Mouse (Mus musculus) left cerebral cortex, postnatal 25 days (tissue): ENCODE data around the gene Cst6. TPM values are rescaled to one million over a fixed set of nuclear protein-coding genes. Genes with fewer than 3 reads are reported as not detected.
A peak's percentile ranks its signal among the peaks of the same experiment; 100 is the strongest.
"Not testable (repeated sequence)": the region's sequence is repeated elsewhere in the genome, so short reads cannot be mapped to it uniquely, and the experiment has no call there.

ENCODE experiments used
- DNase-seq, 2 experiments: peaks; one replicate each; pipeline ENCODE4 v3.0.0; 2022; ENCODE audit warnings: low spot score in 2 of 2, mixed read lengths in 1 of 2
- intact Hi-C: fragments of 180-260 bp; cut with DNase I; formaldehyde crosslinking; loops from one replicate; pipeline ENCODE4 v1.15.1; 2025
- total RNA-seq, 2 experiments: library from RNA; stranded (reverse); gene quantifications; 2 replicates each; pipeline ENCODE4 v1.2.3; 2021

Cst6 gene
- 10 to 100 TPM; 21.2 to 23.9 TPM for total RNA-seq

GRCm38 (mm10) chr19:5349502-5349873 lies at the start of gene Cst6:
Gene Cst6, minus strand, starts transcription at chr19:5349574.
- intact Hi-C loops, result loop anchor here (5.0 kb wide), 1 partner anchor 47 kb away; no protein-coding TSS in a partner anchor
- not testable (repeated sequence) for DNase-seq

DNA sequence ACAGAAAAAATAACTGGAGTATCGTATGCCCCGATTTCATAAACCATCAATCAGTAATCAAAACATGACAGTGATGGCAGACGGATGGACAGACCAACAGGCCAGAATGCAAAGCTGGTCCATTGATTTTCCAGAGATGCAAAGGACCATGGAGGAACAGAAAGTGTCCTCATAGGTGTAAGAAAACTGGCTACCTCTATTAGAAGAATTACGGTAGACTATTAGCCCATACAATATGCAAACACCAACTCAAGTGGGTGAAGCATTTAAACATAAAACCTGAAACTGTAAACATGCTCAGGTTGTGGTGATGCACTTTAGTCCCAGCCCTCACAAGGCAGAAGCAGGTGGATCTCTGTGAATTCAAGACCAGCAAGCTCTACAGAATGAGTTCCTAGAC lies 46.0 kb upstream of the Cst6 start:
- no peak for DNase-seq
- intact Hi-C loops, result no loop called here

DNA sequence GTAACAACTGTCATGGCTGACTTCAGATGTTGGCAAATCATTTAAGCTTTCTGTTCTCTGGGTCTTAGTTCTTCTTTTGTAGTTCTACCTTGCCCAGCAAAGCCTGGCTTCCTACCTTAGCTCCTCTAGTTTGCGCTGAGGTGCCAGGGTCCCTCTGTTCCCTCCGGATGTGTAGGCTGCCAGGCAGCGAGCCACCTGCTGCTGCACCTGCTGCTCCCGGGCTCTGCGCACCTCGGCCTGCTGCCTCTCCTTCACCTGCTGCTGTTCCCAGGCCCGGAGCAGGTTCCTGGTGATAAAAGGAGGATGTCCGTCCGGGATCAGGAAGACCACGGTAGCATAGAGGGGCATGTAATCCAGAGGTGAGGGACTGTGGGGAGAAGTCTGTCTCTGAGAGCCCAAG lies 44.8 kb upstream of the Cst6 start:
- DNase-seq, result no peak
- intact Hi-C loops, result no loop called here

DNA sequence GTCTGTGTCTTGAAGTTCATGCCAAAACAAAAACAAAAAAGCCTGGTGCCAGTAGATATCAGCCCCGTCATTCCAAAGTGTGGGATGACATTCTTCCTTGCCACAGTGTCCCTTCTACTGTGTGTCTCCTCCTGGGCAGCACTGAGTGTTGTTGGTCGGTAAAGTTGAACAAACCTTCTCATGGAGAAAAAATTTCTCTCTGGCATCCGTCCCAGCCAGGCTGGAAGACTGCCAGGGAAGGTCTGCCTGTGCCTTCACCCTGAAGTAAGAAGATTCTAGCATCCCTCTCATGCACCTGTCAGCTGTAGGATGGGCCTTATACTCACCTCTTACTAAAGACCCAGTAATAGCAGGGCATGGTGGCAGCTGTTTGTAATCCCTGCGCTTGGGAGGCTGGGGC lies 43.5 kb upstream of the Cst6 start:
- DNase-seq, result no peak
- intact Hi-C loops, result no loop called here

DNA sequence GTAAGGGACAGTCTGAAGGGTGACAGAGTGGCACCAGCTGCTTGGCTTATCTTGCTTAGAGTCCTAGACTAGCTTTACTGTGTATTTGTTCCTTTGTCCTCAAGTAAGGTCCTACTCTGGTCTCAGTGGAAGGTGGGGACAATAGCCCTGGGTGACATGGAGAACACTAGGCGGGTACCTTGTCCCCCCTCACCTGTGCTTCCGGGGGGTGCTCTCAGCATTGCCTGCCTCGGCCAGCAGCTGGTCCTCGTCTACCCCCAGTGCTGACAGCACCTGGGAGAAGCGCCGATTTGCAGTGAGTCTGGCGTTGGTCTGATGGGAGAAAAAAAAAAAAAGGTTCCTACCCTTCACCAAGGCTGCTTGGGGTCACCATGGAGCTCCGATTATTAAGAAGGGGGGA lies 41.0 kb upstream of the Cst6 start:
- intact Hi-C loops, result no loop called here
- DNase-seq, result no peak

GRCm38 (mm10) chr19:5389647-5390046 lies 40.3 kb upstream of the Cst6 start:
- intact Hi-C loops, result loop anchor here (2.0 kb wide), 1 partner anchor 101 kb away; the partner anchor contains the start of gene Cfl1
- no peak for DNase-seq

DNA sequence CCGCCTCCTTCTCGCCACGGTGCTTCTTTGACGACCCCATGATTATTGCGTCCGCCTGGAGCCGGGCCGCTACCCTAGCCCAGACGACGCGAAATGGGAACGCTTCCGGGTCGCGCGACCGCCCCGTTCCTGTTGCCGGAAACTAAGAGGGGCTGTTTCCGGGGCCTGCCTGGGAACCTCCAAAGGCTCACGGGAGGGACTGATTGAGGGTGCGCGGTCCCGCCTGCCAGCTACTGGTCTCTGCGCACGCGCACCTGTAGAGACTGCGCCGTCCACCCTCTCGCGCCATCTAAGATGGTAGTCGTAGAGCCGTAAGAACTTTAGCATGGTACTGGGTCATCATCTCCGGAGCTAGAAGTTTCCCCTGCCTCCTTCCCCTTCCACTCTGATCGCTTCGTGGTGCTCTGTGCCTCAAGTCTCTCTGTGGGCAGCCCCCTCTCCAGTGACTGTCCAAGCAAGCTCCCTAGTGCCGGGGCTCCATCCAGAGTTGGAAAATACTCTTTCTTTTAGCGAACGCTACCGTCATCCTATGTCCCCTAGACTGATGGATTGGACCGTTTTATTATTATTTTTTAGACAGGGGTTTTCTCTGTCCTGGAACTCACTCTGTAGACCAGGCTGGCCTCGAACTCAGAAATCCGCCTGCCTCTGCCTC lies 39.3 kb upstream of the Cst6 start, which contains the start of gene Sart1:
Gene Sart1, minus strand, starts transcription at position 116 of the 655 bp plus-strand sequence.
- peak; percentile 96 to 98 for DNase-seq
- intact Hi-C loops, result loop anchor here (1.0 to 2.0 kb wide), 3 partner anchors 22 to 102 kb away; partner anchors contain the start of genes Cfl1, Drap1 and Eif1ad

DNA sequence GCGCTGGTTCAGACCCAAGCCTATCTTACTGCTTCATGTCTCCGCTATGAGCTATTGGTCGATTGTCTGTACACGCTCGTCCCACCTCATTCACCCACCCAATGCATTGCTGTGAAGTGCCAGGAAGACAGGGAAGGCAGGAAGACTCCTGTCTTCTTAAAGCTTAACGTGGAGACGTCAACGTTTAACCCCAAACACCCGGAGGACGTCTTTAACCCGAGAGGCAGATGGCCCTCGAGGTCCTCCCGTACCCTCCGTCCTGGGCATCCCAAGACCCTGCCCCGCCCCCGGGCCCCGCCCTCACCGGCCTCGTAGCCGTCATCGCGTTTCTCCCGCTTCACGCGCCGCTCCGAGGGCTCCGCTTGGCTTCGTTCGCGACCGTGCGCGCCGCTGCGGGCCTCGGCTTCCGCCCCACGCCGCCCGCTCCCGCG lies 38.7 kb upstream of the Cst6 start:
- intact Hi-C loops, result loop anchor here (1.0 to 2.0 kb wide), 3 partner anchors 22 to 103 kb away; partner anchors contain the start of genes Cfl1, Drap1 and Eif1ad

GRCm38 (mm10) chr19:5384715-5385114 lies 35.3 kb upstream of the Cst6 start:
- intact Hi-C loops, result no loop called here
- DNase-seq, result no peak

More for the DNA sequence above, 38.7 kb upstream of the Cst6 start:
- peak in 1 of 2 experiments; percentile 17 for DNase-seq

GRCm38 (mm10) chr19:5383326-5383725 lies 34.0 kb upstream of the Cst6 start:
- intact Hi-C loops, result no loop called here
- no peak for DNase-seq

DNA sequence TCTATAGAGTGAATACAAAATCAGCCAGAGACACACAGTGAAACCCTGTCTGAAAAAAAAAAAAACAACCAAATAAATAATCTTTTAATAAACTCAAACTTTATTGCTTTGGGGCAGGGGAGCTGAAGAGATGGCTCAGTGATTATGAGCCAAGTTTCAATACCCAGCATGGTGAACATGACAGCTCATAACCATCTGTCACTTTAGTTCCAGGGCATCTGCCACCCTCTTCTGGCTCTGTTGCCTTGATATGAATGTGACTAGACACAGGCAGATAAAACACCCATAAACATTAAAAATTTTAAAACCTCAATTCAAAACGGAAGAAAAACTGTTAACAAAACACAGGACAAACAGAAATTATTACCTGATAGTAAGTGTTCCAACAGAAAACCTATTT lies 28.1 kb upstream of the Cst6 start:
- DNase-seq, result no peak
- intact Hi-C loops, result no loop called here

DNA sequence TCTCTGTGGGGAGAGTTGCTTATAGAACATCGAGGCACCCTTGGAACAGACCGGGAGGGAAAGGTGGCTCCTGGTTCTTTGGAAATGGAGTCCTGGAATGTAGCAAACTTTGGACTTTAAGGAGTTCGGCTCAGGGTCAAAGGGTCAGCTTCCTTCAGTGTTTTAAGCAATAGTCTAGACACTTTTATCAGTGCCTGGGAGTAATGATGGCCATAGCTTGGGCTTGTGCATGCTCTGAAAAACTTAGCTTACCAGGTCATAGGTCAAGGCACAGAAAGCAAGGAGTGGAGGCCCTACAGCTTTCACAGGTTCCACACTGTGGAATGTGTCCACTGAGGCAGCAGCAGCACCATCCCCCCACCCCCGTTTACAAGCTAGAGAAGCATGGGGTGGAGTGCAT lies 25.4 kb upstream of the Cst6 start:
- intact Hi-C loops, result no loop called here
- no peak for DNase-seq

DNA sequence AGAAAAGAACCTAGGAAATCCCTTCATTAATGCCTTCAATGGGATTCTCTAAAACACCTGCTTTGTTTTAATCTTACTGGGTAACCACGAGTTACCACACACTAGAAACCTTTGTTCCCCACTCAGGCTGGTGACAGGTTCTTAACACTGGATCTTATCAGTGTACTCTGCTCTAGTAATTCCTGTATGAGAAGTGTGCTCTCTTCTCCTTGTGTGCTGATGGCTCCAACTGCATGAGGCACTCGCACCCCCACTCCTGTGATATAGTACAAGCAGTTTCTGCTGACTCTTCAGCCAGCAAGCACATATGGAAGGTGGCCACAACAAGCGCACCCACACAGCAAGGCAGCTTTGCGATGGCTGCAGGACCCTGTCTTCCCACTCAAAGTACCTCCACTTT lies 24.8 kb upstream of the Cst6 start:
- DNase-seq, result peak in 1 of 2 experiments; percentile 31
- intact Hi-C loops, result no loop called here

DNA sequence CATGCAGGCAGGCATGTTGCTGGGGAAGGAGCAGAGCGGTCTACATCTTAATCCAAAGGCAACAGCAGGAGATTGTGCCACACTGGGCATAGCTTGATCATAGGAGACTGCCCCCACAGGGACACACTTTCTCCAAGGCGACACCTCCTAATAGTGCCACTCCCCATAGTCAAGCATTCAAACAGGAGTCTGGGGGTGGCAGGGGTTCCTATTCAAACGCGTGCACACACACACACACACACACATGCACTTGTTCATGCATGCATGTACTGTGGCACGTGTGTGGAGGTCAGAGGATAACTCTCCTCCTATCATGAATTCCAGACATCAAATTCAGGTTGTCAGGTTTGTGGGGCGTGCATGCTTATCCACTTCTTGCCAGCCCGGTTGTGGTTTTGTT lies 23.4 kb upstream of the Cst6 start:
- DNase-seq, result no peak
- intact Hi-C loops, result no loop called here

GRCm38 (mm10) chr19:5370932-5371331 lies 21.6 kb upstream of the Cst6 start:
- DNase-seq, result no peak
- intact Hi-C loops, result no loop called here

GRCm38 (mm10) chr19:5367455-5367854 lies 18.1 kb upstream of the Cst6 start:
- intact Hi-C loops, result loop anchor here (5.0 kb wide), 1 partner anchor 70 kb away; the partner anchor contains the start of genes Gal3st3 and Sf3b2
- DNase-seq, result no peak

GRCm38 (mm10) chr19:5367053-5367359 lies 17.6 kb upstream of the Cst6 start, which contains the start of gene Banf1:
Gene Banf1, minus strand, starts transcription at chr19:5367168.
- no peak for DNase-seq
- intact Hi-C loops, result loop anchor here (5.0 kb wide), 1 partner anchor 70 kb away; the partner anchor contains the start of genes Gal3st3 and Sf3b2

DNA sequence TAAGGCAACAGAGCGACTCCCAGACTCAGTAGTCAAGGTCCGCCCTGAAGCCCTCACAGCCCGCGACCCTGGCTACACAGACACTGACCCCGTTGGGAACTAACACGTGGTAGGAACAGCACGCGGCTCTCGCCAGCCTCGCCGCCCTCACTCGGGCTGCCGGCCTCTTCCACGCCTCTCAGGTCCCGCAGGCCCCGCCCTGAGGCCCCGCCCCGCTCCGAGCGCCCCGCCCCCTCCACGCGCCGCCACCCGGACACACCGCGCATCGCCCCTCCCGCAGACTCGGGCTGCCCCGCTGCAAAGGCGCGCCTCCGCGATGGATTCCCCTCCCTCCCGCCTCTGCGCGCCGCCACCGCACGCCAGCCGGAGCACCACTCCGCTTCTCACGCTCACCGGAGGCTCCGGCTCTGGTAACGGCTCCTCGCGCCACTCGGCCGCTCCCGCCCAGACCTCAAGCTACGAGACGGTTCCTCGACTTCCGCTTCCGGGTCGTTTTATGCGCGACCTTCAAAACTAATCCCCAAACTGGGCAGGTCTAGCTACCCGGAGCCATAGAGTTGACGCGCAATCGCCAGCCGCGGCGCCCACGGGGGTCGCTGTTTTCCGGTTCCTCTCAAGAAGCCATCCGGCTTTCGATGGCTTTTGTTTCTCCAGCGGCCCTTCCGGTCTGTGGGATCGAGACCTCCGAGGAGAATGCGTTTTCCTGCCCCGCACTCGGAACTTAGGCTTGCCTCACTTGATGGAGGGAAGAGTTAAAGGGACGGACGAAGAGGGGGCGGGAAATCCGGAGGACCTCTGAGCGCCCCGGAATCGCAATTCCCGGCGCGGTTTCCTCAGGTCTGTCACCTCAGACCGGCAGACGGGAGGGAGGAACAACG lies 17.0 kb upstream of the Cst6 start, which contains the start of gene Eif1ad:
Gene Eif1ad, plus strand, starts transcription at position 567 of the 878 bp plus-strand sequence.
- intact Hi-C loops, result loop anchor here (1.0 to 5.0 kb wide), 3 partner anchors 22 to 69 kb away; partner anchors contain the start of genes Drap1, Gal3st3, Sart1 and Sf3b2
- DNase-seq, result peak; percentile 97

GRCm38 (mm10) chr19:5365751-5366150 lies 16.4 kb upstream of the Cst6 start:
- intact Hi-C loops, result loop anchor here (1.0 to 5.0 kb wide), 3 partner anchors 23 to 68 kb away; partner anchors contain the start of genes Drap1, Gal3st3, Sart1 and Sf3b2
- no peak for DNase-seq

DNA sequence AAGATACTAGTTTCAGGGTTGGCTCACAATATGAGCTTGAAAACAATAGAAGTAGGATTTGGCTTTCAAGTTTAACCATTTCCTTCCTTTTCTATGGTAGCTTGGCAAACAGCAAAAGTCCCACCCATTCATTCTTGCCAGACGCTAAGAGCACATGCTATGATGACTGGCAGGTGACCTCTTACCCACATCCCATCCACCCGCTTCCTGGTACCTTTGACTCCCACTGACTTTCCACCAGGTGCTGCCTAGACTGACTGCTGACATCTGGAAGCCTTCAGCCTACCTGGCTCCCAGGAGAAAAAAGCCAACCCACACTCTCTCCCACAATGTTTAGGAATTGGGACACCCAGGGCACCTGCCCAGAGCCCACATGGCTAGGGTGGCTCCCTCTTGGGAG lies 14.8 kb upstream of the Cst6 start:
- DNase-seq, result no peak
- intact Hi-C loops, result no loop called here
